Mouse (Mus musculus): ENCODE results near the gene Ppp1r13b. TPM values are rescaled to one million over a fixed set of nuclear protein-coding genes. Genes with fewer than 3 reads are reported as not detected.
A peak's percentile ranks its signal among the peaks of the same experiment; 100 is the strongest.

Gene Ppp1r13b
- polyA plus RNA-seq, 2 experiments, result 2.8 to 2.9 TPM

DNA sequence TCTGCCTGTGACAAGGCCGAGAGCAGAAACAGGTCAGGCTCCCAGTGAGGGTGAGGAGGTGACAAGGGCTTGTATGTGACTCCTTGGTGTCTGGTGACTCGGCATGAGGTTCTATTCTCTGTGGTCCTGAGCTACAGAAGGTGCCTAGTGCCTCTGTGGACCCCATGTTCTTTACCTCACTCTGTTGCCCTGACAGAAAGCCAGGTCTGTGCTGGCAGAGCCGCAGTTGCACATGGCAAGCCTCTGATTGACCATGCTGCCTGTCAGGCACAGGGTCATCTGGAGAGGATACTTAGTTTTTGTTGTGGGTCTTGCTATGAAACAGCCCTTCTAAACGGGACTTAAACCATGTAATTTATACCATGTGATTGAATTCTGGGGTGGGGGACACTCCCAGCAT is 86.0 kb downstream of the Ppp1r13b start:
- DNase-seq (ENCODE audit: low read depth in 3 of 3, low spot score in 3 of 3) (no peak), ATAC-seq (ENCODE audit: insufficient read depth) (no peak)
- H3K9me3 ChIP-seq (ENCODE audit: control insufficient read depth, low read length), result no peaks in the 10 kb centered on the region
- H3K27ac ChIP-seq, result no peak overlapping the region
- no peaks in the 10 kb centered on the region for H3K27me3 ChIP-seq (ENCODE audit: control insufficient read depth, insufficient read depth, low read length)
- peaks cover 37% of the 10 kb centered on the region for H3K36me3 ChIP-seq (replicated peaks; ENCODE audit: control insufficient read depth, insufficient read depth, low read depth)
- TF ChIP-seq CTCF (IDR thresholded peaks at IDR 0.05; ENCODE audit: low read depth), result no peak
- no peak for TF ChIP-seq EP300 (IDR thresholded peaks at IDR 0.05; ENCODE audit: low read depth)
- 67% methylated on average over 4 of the region's 4 CpGs for WGBS (ENCODE audit: insufficient replicate concordance)
- no peak overlapping the region for H3K4me2 ChIP-seq (ENCODE audit: low read depth)
- H3K4me1 ChIP-seq (replicated peaks; ENCODE audit: control insufficient read depth in 2 of 2, insufficient read depth in 2 of 2, low read length in 1 of 2), result peaks cover 12 to 20% of the 10 kb centered on the region in 2 experiments
- H3K4me3 ChIP-seq (ENCODE audit: insufficient read depth in 1 of 2, low read depth in 2 of 2, low read length in 2 of 2), result no peak overlapping the region
- no peak overlapping the region for H3K9ac ChIP-seq (replicated peaks)

DNA sequence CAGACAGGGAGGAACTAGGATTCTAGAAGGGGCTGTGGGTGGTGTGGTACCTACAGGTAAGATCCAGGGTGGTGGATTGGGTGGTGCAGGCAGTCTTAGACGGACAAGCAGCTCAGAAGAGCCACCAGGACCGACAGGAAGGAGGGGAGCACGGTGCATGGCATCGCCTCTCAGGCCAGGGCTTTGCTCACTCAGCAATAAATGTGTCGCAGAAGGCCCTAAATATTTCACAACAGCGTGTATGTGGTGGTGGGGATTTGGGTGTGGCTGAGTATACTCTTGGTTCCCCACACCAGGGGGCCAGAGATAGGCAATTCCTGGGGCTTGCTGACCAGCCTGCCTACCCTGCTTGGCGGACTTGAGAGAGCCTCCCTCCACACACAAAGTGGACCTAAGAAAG is 87.2 kb downstream of the Ppp1r13b start:
- Histone ChIP-seq H3K36me3 (replicated peaks; ENCODE audit: control insufficient read depth, insufficient read depth, low read depth) (peaks cover 25% of the 10 kb centered on the region), H3K9ac (replicated peaks) (no peak overlapping the region), H3K27me3 (ENCODE audit: control insufficient read depth, insufficient read depth, low read length) (no peaks in the 10 kb centered on the region), H3K4me3 (ENCODE audit: insufficient read depth in 1 of 2, low read depth in 2 of 2, low read length in 2 of 2) (no peak overlapping the region), H3K4me2 (ENCODE audit: low read depth) (no peak overlapping the region), H3K4me1 (replicated peaks; ENCODE audit: control insufficient read depth in 2 of 2, insufficient read depth in 2 of 2, low read length in 1 of 2) (peaks cover 24 to 32% of the 10 kb centered on the region in 2 experiments), H3K27ac (no peak overlapping the region), H3K9me3 (ENCODE audit: control insufficient read depth, low read length) (no peaks in the 10 kb centered on the region)
- TF ChIP-seq CTCF (IDR thresholded peaks at IDR 0.05; ENCODE audit: low read depth), result no peak
- no peak for TF ChIP-seq EP300 (IDR thresholded peaks at IDR 0.05; ENCODE audit: low read depth)
- ATAC-seq (ENCODE audit: insufficient read depth) (no peak), DNase-seq (ENCODE audit: low read depth in 3 of 3, low spot score in 3 of 3) (no peak)
- WGBS (ENCODE audit: insufficient replicate concordance), result 59% methylated on average over 7 of the region's 7 CpGs

GRCm38 (mm10) chr12:111819936-111820335 is 88.0 kb downstream of the Ppp1r13b start:
- H3K4me2 ChIP-seq (ENCODE audit: low read depth), result no peak overlapping the region
- H3K4me3 ChIP-seq (ENCODE audit: insufficient read depth in 1 of 2, low read depth in 2 of 2, low read length in 2 of 2), result no peak overlapping the region
- 74% methylated on average over 8 of the region's 8 CpGs for WGBS (ENCODE audit: insufficient replicate concordance)
- H3K9ac ChIP-seq (replicated peaks), result no peak overlapping the region
- no peaks in the 10 kb centered on the region for H3K27me3 ChIP-seq (ENCODE audit: control insufficient read depth, insufficient read depth, low read length)
- peaks cover 31 to 39% of the 10 kb centered on the region in 2 experiments for H3K4me1 ChIP-seq (replicated peaks; ENCODE audit: control insufficient read depth in 2 of 2, insufficient read depth in 2 of 2, low read length in 1 of 2)
- no peak for DNase-seq (ENCODE audit: low read depth in 3 of 3, low spot score in 3 of 3)
- TF ChIP-seq CTCF (IDR thresholded peaks at IDR 0.05; ENCODE audit: low read depth) (no peak), EP300 (IDR thresholded peaks at IDR 0.05; ENCODE audit: low read depth) (no peak)
- ATAC-seq (ENCODE audit: insufficient read depth), result no peak
- no peaks in the 10 kb centered on the region for H3K9me3 ChIP-seq (ENCODE audit: control insufficient read depth, low read length)
- H3K36me3 ChIP-seq (replicated peaks; ENCODE audit: control insufficient read depth, insufficient read depth, low read depth), result peaks cover 17% of the 10 kb centered on the region
- no peak overlapping the region for H3K27ac ChIP-seq

DNA sequence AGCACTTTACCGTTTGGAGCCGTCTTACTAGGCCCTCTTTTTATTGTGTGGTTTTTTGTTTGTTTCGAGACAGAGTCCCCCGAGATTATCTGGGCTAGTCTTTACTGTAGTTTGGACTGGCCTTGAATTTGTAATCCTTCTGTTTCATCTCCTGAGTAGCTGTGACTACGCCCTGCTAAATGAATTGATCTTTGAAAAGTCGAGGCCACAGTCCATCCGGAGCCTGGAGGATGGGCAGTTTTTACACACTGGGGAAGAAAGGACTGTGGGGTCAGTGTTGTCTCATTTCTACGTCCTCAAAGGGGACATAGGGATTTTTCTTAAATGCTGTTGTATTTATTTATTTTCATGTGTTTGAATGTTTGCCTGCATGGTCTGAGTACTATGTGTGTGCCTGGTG is 89.9 kb downstream of the Ppp1r13b start:
- Histone ChIP-seq H3K9ac (replicated peaks) (no peak overlapping the region), H3K4me1 (replicated peaks; ENCODE audit: control insufficient read depth in 2 of 2, insufficient read depth in 2 of 2, low read length in 1 of 2) (peaks cover 33 to 41% of the 10 kb centered on the region in 2 experiments), H3K4me2 (ENCODE audit: low read depth) (peak overlapping the region; percentile 96), H3K9me3 (ENCODE audit: control insufficient read depth, low read length) (no peaks in the 10 kb centered on the region), H3K27ac (no peak overlapping the region), H3K36me3 (replicated peaks; ENCODE audit: control insufficient read depth, insufficient read depth, low read depth) (no peaks in the 10 kb centered on the region; the same call in none of the 2 replicates), H3K4me3 (ENCODE audit: insufficient read depth in 1 of 2, low read depth in 2 of 2, low read length in 2 of 2) (no peak overlapping the region), H3K27me3 (ENCODE audit: control insufficient read depth, insufficient read depth, low read length) (no peaks in the 10 kb centered on the region)
- TF ChIP-seq EP300 (IDR thresholded peaks at IDR 0.05; ENCODE audit: low read depth) (no peak), CTCF (IDR thresholded peaks at IDR 0.05; ENCODE audit: low read depth) (no peak)
- DNase-seq (ENCODE audit: low read depth in 3 of 3, low spot score in 3 of 3) (no peak), ATAC-seq (ENCODE audit: insufficient read depth) (no peak)
- 67% methylated on average over 8 of the region's 8 CpGs for WGBS (ENCODE audit: insufficient replicate concordance)

- Histone ChIP-seq H3K4me3 (ENCODE audit: insufficient read depth in 1 of 2, low read depth in 2 of 2, low read length in 2 of 2) (peak overlapping the region; percentile 31 to 66), H3K27me3 (ENCODE audit: control insufficient read depth, insufficient read depth, low read length) (no peaks in the 10 kb centered on the region), H3K4me1 (replicated peaks; ENCODE audit: control insufficient read depth in 2 of 2, insufficient read depth in 2 of 2, low read length in 1 of 2) (peaks cover 40 to 47% of the 10 kb centered on the region in 2 experiments), H3K9ac (replicated peaks) (peak overlapping the region; percentile 60), H3K4me2 (ENCODE audit: low read depth) (peak overlapping the region; percentile 96), H3K36me3 (replicated peaks; ENCODE audit: control insufficient read depth, insufficient read depth, low read depth) (no peaks in the 10 kb centered on the region; the same call in none of the 2 replicates), H3K9me3 (ENCODE audit: control insufficient read depth, low read length) (no peaks in the 10 kb centered on the region), H3K27ac (peak overlapping the region; percentile 66)
- ATAC-seq (ENCODE audit: insufficient read depth) (peak; percentile 39), DNase-seq (ENCODE audit: low read depth in 3 of 3, low spot score in 3 of 3) (peak; percentile 69 to 74 (median 73))
- WGBS (ENCODE audit: insufficient replicate concordance), result 4% methylated on average over 9 of the region's 9 CpGs
- TF ChIP-seq EP300 (IDR thresholded peaks at IDR 0.05; ENCODE audit: low read depth) (peak; percentile 47; the same call in 1 of the 2 replicates), CTCF (IDR thresholded peaks at IDR 0.05; ENCODE audit: low read depth) (peak; percentile 59)
These were observed 90.9 kb downstream of the Ppp1r13b start for GRCm38 (mm10) chr12:111816967-111817366.

Measured in liver, embryonic 14.5 days (tissue).